Mouse (Mus musculus) T-cell, adult 2 months (primary cell): ENCODE results near the gene Slx1b.
"Not testable (repeated sequence)": the region's sequence is repeated elsewhere in the genome, so short reads cannot be mapped to it uniquely, and the experiment has no call there.

ENCODE experiments used
- DNase-seq: peaks from one replicate; pipeline ENCODE4 v3.0.0; 2022; ENCODE audit warnings: low spot score

The Slx1b gene

DNA sequence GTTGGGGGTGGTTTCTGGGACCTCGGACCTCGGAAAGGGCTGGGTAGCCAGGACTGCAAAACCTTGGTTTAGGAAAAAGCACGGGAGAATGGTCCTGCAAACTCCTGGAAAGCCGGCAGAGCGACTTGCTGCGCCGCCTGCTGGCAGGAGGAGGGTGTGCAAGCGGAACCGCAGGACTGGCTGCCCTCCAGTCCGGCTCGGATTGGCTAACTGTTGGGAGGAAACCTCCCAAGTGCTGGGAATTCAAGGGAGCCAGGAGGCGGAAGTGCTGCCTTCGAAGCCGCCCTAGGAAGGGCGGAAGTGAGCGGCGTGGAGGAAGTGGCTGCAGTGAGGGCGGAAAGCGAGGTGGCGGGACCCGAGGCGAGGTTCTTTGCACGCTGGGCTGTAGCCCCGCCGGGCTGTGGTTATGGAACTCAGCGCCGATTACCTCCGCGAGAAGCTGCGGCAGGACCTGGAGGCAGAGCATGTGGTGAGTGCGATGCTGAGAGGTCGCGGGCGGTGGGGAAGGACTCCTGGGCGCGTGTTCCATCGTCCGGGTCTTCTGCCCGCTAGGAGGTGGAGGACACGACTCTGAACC is at the start of gene Slx1b:
Slx1b (minus strand) TSS at position 154 of the 577 bp plus-strand sequence.
- peak; percentile 94 for DNase-seq

DNA sequence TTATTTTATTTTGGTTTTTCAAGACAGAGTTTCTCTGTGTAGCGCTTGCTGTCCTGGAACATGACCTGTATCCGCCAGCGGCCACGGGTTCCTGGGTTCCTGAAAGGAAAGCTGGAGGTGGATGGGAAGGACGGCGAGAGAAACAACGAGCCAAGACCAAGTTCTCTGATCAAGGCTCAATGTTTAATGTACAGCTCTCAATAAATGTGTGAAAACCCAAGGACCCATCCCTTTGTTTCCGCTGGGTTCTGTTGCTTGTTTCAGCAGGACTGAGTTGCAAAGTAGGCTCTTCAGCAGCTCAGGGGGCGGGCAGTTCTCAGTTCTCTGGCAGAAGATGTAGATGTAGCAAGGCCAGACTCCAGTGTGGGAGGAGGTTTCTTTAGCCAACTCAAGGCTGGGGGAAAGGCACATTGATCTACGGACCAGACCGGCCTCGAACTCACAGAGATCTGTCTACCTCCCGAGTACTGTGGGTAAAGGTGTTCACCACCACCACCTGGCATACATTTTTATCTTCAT is 46.4 kb upstream of the Slx1b start:
- no peak for DNase-seq

DNA sequence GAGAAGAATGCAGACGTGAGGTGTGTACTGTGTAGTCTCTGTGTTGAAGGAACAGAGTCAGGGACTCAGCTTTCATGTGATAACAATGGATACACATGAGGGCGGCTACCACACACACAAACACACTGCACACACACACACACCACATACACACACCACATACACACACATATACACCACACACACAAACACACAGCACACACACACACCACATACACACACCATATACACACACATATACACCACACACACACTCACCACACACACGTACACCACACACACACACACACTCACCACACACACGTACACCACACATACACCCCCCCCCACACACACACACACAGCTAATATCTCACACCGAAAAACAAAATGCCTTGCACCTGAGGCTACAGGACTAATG is 45.9 kb upstream of the Slx1b start:
- DNase-seq: no peak

DNA sequence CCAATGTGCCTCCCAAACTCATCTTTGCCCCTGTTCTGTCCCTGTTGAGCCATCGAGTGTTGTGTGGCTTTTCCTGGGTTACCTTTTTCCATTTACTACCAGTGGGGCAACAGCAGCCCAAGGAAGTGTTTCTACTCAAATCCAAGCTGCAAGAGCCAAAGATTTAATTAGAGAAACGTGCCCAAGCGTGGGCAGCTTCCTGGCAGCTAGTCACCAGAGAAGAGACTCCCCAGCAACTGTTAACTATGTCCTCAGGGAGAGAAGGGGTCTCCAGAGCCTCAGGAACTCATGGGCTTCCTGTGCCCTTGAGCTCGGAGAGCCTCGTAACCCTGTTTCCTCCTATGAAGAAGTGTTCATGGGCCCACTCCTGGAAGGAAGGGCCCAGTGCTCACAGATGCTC is 45.4 kb upstream of the Slx1b start:
- DNase-seq: no peak

DNA sequence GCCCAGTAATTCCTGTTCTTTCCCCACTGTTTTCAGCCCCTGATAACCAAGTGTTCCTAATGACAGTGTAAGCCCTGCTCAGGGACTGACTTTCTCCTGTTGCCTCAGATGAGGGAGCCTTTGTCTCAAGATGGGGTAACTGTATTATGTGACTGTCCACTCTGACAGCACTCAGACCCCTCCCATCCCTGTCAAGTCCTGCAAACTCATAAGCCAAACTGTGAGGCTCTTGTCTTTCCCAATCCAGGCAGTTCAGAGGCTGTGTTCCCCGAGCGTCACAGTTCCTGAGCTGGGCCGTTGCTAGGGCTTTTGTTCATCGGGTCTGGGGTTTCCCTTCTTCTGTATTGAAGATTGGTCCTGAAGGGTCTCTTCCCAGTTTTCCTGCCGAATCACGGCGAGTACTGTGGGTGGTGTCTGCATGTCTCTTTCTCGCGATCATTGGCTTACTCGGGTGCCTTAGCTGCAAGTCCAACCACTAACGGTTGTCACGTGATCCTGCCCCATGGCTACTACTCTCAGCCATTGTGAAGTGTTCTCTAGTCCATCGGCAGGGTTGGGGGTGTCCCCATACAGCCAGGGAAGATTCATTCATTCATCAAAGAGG is 44.6 kb upstream of the Slx1b start:
- no peak for DNase-seq

DNA sequence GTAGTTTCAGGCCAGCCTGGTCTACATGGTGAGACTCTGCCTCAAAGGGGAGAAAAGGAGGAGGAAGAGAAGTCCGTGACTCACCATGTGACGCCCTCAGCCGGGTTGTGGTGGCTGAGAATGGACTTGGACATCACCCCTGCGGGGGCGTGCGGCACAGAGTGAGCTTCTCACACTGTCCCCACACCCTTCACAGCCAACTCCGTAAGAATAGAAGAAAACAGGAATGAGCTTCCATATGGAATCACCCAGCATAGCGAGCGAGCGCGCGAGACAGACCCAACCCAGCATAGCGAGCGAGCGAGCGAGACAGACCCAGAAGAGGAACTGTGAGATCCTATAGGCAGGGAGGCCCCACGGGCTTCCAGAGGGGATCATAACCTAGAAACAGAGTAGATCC is 44.0 kb upstream of the Slx1b start:
- no peak for DNase-seq

DNA sequence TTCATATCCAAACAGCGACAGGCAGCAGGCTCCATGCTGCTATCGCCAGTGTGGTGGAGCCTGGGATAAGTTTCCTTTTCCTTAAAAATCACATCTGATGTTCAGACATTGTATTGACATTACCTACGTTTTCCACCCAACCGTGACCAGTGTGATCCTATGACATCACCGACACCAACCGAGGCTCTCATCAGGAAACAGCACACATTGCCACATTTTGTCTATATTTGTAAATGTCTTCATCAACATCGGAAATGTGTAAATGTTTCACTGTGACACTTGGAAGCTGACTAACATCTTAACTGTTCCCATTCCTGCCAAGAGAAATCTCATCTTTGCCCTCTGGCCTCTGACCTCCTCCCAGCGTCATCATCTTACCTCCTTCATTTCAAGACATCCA is 40.5 kb upstream of the Slx1b start:
- no peak for DNase-seq

DNA sequence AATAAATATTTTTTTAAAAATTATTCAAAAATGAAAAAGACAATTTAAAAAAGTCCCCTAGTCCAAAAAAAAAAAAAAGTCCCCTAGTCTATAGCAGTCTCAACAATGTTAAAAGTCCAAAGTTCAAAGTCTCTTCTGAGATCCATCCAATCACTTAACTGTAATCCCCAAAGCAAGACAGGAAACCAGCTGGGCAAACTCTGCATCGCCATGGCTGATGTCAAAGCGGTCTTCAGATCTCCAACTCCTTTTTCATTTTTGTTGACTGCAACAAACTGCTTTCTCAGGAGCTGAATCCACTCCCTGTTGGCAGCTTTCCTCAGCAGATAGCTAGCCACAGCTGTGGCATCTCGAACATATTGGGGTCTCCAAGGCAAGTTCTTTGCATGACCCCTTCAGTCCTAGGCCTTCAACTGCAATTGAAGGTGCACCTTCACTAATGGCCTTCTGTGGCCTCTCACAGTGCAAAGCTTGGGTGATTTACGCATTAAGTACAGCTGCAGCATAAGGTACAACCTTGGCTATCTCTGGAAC is 34.7 kb upstream of the Slx1b start:
- DNase-seq: not testable (repeated sequence)

DNA sequence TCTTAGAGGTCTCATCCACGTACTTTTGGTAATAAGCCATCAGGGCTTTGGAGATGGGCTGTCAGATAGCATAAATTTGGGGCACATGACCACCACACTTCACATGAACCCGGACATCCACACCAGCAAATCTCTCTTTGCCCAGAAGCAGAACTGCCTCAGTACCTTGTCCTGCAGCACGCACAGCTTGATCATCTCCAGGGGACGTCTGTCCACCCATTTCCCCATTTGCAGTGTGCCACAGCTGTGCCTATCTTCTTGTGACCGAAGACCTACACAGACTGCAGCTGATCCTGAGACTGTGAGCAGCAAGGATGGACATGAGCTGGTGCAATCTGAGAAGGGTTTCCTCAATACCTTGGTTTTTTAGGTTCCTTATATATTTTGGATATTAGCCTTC is 30.1 kb upstream of the Slx1b start:
- no peak for DNase-seq

DNA sequence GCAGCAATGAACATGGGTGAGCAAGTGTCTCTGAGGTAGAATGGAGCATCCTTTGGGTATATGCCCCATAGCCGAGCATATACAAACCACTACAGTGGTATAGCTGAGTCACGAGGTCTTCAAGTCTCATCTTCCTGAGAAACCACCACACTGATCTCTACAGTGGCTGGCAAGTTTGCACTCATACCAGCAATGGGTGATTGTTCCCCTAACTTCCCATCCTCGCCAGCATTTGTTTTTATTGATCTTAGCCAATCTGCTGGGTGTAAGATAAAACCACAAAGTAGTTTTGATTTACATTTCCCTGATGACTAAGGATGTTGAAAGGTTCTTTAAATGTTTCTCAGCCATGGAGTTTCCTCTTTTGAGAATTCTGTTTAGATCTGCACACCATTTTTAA is 29.5 kb upstream of the Slx1b start:
- DNase-seq: no peak

DNA sequence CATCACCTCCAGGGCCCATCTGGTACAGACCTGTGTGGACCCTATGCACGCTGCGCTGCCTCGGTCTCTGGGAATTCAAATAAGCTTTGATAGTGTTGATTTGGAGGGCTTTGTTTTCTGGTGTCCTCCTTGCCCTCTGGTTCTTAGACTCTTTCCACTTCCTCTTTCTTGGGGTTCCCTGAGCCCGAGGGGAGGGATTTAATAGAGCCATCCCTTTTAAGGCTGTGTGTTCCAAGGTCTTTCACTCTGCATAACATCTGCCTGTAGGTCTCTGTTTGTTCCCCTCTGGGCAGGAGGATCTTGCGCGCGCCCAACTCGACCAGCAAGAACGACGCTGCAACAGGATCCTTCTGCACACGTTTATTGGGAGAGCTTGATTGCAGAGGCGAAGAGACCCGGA is 26.1 kb upstream of the Slx1b start:
- no peak for DNase-seq

DNA sequence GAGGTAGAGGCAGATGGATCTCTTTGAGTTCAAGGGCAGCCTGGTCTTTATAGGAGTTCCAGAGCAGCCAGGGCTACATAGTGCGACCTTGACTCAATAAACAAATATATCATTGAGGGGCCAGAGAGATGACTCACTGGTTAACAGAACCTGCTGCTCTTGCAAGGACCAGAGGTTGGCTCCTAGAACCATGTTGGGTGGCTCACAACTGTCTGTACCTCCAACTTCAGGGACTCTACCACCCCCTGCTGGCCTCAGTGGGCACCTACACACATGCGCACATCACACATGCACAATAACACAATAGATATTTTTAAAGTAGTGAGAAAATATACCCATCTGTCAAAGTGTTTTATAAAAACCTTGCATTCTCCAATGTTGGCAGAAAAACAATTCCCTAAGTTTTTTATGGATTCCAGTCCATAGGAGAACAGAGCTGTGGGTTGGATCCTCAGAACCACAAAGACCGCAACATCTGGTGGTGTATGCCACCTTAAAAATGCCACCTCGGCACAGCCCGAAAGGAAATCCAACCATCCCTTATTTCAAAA is 23.3 kb upstream of the Slx1b start:
- DNase-seq: no peak

DNA sequence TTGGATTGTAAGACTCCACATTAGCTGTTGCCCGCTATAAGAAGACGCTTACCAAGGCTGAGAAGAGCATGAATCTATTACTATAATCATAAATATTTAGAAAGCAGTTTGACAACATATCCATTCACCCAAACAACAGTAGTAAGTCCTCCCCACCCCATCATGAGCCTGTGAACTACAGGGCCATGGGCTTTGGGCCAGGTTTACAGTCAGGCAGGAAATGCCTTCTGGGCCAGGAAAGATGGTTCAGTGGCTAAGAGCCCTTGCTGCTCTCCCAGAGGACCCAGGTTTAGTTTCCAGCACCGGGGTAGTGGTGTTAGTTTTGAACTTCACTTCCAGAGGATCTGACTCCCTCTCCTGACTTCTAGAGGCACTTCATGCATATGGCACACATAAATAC is 22.0 kb upstream of the Slx1b start:
- no peak for DNase-seq

DNA sequence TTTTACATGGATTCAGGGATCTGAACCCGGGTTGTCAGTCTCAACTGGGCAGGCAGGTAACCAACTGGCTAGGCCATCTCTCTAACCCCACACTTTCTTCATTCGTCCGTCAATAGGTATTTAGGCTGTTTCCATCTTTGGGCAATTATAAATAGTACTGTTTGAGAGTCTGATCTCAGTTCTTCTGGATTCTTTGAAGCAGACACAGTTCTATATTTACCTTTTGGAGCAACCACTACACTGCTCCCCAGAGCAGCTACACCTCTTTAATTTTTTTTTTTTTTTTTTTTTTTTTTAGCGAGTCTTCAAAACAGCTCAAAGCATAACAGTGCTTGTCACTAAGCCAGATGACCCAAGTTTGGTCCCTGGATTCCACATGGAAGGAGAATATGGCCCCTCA is 20.1 kb upstream of the Slx1b start:
- no peak for DNase-seq

DNA sequence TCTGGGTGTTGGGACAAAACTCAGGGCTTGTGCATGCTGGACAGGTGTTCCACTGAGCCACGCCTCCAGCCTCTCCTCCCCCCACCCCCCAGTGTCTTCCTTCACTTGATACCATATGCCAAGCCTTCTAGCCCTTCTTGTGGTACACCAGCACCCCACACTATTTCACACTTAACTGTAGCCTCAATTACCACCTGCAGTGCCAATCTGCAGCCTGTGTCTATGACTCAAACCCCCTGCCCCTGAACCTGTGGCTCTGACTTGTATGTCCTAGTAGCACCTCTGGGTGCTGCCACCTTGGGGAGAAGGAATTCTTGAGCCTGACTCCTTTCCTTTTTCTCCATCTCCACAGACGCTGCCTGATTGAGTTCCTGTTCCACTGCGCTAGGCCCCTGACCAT is 16.3 kb upstream of the Slx1b start:
- DNase-seq: no peak

DNA sequence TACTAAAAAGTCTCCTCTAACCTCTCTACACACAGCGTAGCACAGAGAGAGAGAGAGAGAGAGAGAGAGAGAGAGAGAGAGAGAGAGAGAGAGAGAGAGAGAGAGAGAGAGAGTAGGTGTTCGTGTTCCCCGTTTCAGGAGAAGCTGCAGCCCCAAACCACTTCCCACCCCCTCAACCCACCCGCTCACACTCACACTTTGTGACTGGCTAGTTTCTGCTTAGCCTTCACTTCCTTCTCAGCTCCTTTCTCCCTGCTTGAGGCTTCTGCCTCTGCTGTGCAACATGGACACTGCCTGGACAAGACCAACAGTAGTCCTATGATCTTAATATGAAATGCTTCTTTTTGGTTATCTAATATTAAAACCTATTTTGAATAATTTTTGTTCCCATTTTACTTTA is 14.7 kb upstream of the Slx1b start:
- no peak for DNase-seq

DNA sequence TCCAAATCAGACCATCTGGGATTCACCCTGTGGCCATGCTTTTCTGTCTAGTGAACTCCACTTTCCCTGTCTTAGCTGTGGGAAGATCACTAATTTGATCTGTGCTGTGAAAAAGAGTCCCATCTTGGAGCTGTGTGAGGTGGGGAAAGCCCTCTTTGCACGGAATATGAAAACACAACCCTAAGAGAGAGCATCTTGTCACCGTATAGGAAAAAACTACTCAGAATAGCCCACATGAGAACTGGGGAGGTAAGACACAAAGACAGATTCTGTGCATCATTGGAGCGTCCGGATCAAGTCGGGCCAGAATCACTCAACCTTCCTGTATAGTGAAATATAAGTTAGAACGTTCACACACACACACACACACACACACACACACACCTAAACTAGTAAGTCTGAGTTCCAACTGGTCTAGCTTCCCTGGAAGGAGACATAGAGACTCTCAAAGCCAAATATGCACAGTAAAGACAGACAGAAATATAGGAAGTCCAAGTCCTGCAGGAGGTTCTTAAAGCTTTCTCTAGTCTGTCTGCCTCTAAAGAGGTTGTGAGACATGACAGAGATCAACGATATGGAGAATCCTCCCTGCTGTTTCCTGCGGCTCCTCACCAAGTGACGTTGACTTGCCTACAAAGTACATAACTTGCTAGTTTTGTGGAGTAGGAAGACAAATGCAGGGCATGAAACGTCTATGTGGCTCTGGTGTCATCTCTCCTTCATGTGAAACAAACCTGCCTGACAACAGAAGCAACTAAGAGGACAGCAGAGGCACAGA is 12.8 kb upstream of the Slx1b start:
- DNase-seq: no peak

DNA sequence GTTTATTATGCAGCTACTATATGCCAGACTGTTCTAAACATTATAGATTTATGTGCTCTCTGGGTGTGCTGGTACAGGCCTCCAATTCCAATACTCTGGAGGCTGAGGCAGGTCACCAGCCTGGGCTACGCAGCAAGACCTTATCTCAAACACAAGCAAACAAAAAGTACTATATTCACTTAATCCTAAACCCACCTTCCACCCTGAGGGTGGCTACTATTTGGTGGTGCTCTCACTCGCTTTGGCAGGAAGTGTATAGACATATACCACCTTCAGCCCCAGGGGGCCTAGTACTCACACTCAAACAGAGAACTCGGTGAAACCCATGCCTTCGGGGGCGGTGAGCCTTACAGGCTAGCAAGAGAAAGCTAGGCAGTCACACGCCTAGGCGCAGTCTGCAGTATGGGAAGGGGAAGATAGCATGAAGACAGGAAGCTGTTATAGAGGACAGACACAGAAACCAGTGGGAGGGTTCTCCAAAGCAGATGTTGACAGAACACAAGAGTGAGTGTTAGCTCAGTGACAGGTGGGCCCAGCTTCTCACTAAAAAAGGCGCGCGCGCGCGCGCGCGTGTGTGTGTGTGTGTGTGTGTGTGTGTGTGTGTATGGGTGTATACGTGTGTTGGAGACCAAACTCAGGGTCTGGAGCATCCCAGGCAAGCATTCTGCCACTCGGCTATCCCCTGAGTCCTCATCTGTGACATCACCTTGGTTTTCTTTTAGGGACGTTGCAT is 12.0 kb upstream of the Slx1b start, which contains the start of gene Coro1a:
Coro1a (minus strand) TSS at position 346 of the 733 bp plus-strand sequence.
- DNase-seq: peak; percentile 75

DNA sequence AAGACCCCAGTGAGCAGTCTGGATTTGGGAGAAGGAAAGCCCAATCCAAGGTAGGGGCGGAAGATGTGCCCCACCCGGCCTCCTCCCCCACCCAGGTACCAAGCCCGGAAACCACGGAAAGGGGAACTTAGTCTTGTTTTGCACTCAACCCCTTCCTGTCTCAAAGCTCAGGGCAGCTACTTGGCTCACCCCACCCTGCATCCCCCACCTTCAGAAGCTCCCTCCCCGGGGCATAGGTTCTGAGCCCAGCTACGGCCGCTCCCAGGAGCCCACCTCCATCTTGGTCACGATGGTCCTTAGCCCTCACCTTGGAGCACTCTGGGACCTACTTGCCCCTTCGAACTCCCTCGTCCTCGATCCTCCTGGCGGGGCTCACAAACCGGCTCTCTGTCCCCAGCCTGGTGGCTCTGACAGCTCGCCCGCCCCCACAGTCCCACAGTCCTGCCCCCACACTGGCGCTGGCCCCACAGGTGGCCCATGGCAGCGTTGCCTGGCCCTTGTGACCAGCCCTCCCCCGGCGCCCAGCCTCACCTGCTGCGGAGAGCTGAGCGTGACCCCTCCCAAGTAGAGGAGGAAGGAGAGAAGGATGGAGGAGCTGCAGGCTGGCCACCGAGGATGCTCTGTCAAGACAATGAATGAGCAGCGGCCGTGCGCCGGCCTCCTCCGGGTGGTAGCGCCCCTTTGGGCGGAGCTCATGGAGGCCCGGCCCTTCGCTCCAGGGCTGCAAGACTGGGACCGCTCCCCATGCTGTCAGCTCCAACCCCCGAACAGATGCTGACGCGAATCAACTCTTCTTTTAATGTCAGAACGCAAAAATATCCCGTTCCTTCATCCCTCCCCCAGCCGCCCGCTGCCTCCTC is 8.8 kb upstream of the Slx1b start:
- DNase-seq: peak; percentile 87

DNA sequence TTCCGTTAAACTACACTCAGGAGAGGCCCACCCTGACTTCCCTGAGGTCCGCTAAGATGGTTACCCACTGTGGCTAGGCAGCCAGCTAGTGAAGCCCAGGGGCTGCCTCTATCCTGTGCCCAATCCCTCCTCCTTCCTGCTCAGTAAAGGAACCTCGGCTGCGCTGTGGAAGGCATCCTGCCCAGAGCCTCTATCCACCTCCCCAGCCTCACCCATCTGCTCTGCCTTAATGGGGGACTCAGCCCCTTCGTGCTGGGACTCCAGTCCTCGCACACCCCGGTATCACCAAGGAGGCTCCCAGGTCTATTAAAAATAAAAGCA is 8.1 kb upstream of the Slx1b start:
- DNase-seq: peak; percentile 42
